Mouse (Mus musculus): ENCODE data around the gene Hrasls5. TPM values are rescaled to one million over a fixed set of nuclear protein-coding genes. Genes with fewer than 3 reads are reported as not detected.
A peak's percentile ranks its signal among the peaks of the same experiment; 100 is the strongest.

The Hrasls5 gene
- total and polyA plus RNA-seq, 2 experiments from 2014 or later, result 0.29 TPM; not detected in 1

- Histone ChIP-seq H3K4me3 (ENCODE audit: low read depth, low read length) (no peak overlapping the region), H3K9me3 (ENCODE audit: low read length) (no peaks in the 10 kb centered on the region), H3K4me1 (ENCODE audit: insufficient read depth) (no peaks in the 10 kb centered on the region), H3K9ac (no peak overlapping the region), H3K27ac (ENCODE audit: low read depth, low read length) (no peak overlapping the region), H3K27me3 (ENCODE audit: insufficient read depth, low read length) (no peaks in the 10 kb centered on the region), H3K4me2 (ENCODE audit: low read depth) (no peak overlapping the region), H3K36me3 (ENCODE audit: insufficient read depth) (no peaks in the 10 kb centered on the region)
- TF ChIP-seq CTCF (IDR thresholded peaks at IDR 0.05; ENCODE audit: low read depth), result no peak
- ATAC-seq (no peak), DNase-seq (no peak)
- 64% methylated on average over 3 of the region's 3 CpGs for WGBS
These were observed 20.3 kb upstream of the Hrasls5 start for GRCm38 (mm10) chr19:7592018-7592417.

GRCm38 (mm10) chr19:7595534-7595933 is 16.8 kb upstream of the Hrasls5 start:
- DNase-seq (peak; percentile 48), ATAC-seq (no peak)
- H3K4me1 ChIP-seq (ENCODE audit: insufficient read depth), result no peaks in the 10 kb centered on the region
- H3K9me3 ChIP-seq (ENCODE audit: low read length), result no peaks in the 10 kb centered on the region
- H3K27me3 ChIP-seq (ENCODE audit: insufficient read depth, low read length), result no peaks in the 10 kb centered on the region
- no peak overlapping the region for H3K9ac ChIP-seq
- H3K4me3 ChIP-seq (ENCODE audit: low read depth, low read length), result no peak overlapping the region
- H3K4me2 ChIP-seq (ENCODE audit: low read depth), result no peak overlapping the region
- H3K36me3 ChIP-seq (ENCODE audit: insufficient read depth), result no peaks in the 10 kb centered on the region
- 26% methylated on average over 2 of the region's 2 CpGs for WGBS
- H3K27ac ChIP-seq (ENCODE audit: low read depth, low read length), result no peak overlapping the region
- TF ChIP-seq CTCF (IDR thresholded peaks at IDR 0.05; ENCODE audit: low read depth), result peak; percentile 73

- H3K9ac ChIP-seq, result no peak overlapping the region
- ATAC-seq (no peak), DNase-seq (no peak)
- no peak overlapping the region for H3K4me2 ChIP-seq (ENCODE audit: low read depth)
- no peaks in the 10 kb centered on the region for H3K9me3 ChIP-seq (ENCODE audit: low read length)
- TF ChIP-seq CTCF (IDR thresholded peaks at IDR 0.05; ENCODE audit: low read depth), result no peak
- no peak overlapping the region for H3K27ac ChIP-seq (ENCODE audit: low read depth, low read length)
- 58% methylated on average over 4 of the region's 4 CpGs for WGBS
- H3K4me1 ChIP-seq (ENCODE audit: insufficient read depth), result no peaks in the 10 kb centered on the region
- H3K36me3 ChIP-seq (ENCODE audit: insufficient read depth), result no peaks in the 10 kb centered on the region
- no peaks in the 10 kb centered on the region for H3K27me3 ChIP-seq (ENCODE audit: insufficient read depth, low read length)
- no peak overlapping the region for H3K4me3 ChIP-seq (ENCODE audit: low read depth, low read length)
These were observed 13.9 kb upstream of the Hrasls5 start for GRCm38 (mm10) chr19:7598481-7598880.

- Histone ChIP-seq H3K4me3 (ENCODE audit: low read depth, low read length) (no peak overlapping the region), H3K27me3 (ENCODE audit: insufficient read depth, low read length) (no peaks in the 10 kb centered on the region), H3K4me2 (ENCODE audit: low read depth) (no peak overlapping the region), H3K9me3 (ENCODE audit: low read length) (no peaks in the 10 kb centered on the region), H3K9ac (no peak overlapping the region), H3K4me1 (ENCODE audit: insufficient read depth) (peaks cover 4% of the 10 kb centered on the region; the same call in 1 of the 2 replicates), H3K27ac (ENCODE audit: low read depth, low read length) (no peak overlapping the region), H3K36me3 (ENCODE audit: insufficient read depth) (no peaks in the 10 kb centered on the region)
- no peak for TF ChIP-seq CTCF (IDR thresholded peaks at IDR 0.05; ENCODE audit: low read depth)
- DNase-seq (no peak), ATAC-seq (no peak)
- 78% methylated on average over 4 of the region's 4 CpGs for WGBS
These were observed 10.8 kb upstream of the Hrasls5 start for GRCm38 (mm10) chr19:7601551-7601950.

GRCm38 (mm10) chr19:7604107-7604506 is 8.2 kb upstream of the Hrasls5 start:
- no peak overlapping the region for H3K9ac ChIP-seq
- no peak overlapping the region for H3K4me3 ChIP-seq (ENCODE audit: low read depth, low read length)
- H3K4me1 ChIP-seq (ENCODE audit: insufficient read depth), result peaks cover 11% of the 10 kb centered on the region; the same call in 1 of the 2 replicates
- H3K27me3 ChIP-seq (ENCODE audit: insufficient read depth, low read length), result no peaks in the 10 kb centered on the region
- no peaks in the 10 kb centered on the region for H3K9me3 ChIP-seq (ENCODE audit: low read length)
- DNase-seq (no peak), ATAC-seq (no peak)
- H3K27ac ChIP-seq (ENCODE audit: low read depth, low read length), result no peak overlapping the region
- TF ChIP-seq CTCF (IDR thresholded peaks at IDR 0.05; ENCODE audit: low read depth), result no peak
- WGBS, result 97% methylated on average over 10 of the region's 10 CpGs
- H3K4me2 ChIP-seq (ENCODE audit: low read depth), result no peak overlapping the region
- H3K36me3 ChIP-seq (ENCODE audit: insufficient read depth), result no peaks in the 10 kb centered on the region

GRCm38 (mm10) chr19:7605013-7605412 is 7.3 kb upstream of the Hrasls5 start:
- TF ChIP-seq CTCF (IDR thresholded peaks at IDR 0.05; ENCODE audit: low read depth), result no peak
- H3K27me3 ChIP-seq (ENCODE audit: insufficient read depth, low read length), result no peaks in the 10 kb centered on the region
- ATAC-seq (no peak), DNase-seq (no peak)
- H3K9me3 ChIP-seq (ENCODE audit: low read length), result no peaks in the 10 kb centered on the region
- H3K9ac ChIP-seq, result no peak overlapping the region
- H3K4me3 ChIP-seq (ENCODE audit: low read depth, low read length), result no peak overlapping the region
- no peak overlapping the region for H3K4me2 ChIP-seq (ENCODE audit: low read depth)
- peaks cover 11% of the 10 kb centered on the region; the same call in 1 of the 2 replicates for H3K4me1 ChIP-seq (ENCODE audit: insufficient read depth)
- no peak overlapping the region for H3K27ac ChIP-seq (ENCODE audit: low read depth, low read length)
- no peaks in the 10 kb centered on the region for H3K36me3 ChIP-seq (ENCODE audit: insufficient read depth)

- no peaks in the 10 kb centered on the region for H3K9me3 ChIP-seq (ENCODE audit: low read length)
- peak overlapping the region; percentile 40; the same call in 1 of the 2 replicates for H3K27ac ChIP-seq (ENCODE audit: low read depth, low read length)
- H3K4me2 ChIP-seq (ENCODE audit: low read depth), result peak overlapping the region; percentile 70
- H3K36me3 ChIP-seq (ENCODE audit: insufficient read depth), result no peaks in the 10 kb centered on the region
- peaks cover 11% of the 10 kb centered on the region; the same call in 1 of the 2 replicates for H3K4me1 ChIP-seq (ENCODE audit: insufficient read depth)
- ATAC-seq (peak; percentile 88), DNase-seq (peak; percentile 83)
- WGBS, result under 1% methylated on average over 15 of the region's 15 CpGs
- peak overlapping the region; percentile 15 for H3K9ac ChIP-seq
- TF ChIP-seq CTCF (IDR thresholded peaks at IDR 0.05; ENCODE audit: low read depth), result 0 out of 2 replicates have a peak, but pooled peaks have one; percentile 13
- H3K27me3 ChIP-seq (ENCODE audit: insufficient read depth, low read length), result no peaks in the 10 kb centered on the region
- H3K4me3 ChIP-seq (ENCODE audit: low read depth, low read length), result peak overlapping the region; percentile 38
These were observed 6.2 kb upstream of the Hrasls5 start for GRCm38 (mm10) chr19:7605930-7606783.
